Comparison of ENCODE assay signal across 8 mouse cellular contexts in the genomic region with DNA sequence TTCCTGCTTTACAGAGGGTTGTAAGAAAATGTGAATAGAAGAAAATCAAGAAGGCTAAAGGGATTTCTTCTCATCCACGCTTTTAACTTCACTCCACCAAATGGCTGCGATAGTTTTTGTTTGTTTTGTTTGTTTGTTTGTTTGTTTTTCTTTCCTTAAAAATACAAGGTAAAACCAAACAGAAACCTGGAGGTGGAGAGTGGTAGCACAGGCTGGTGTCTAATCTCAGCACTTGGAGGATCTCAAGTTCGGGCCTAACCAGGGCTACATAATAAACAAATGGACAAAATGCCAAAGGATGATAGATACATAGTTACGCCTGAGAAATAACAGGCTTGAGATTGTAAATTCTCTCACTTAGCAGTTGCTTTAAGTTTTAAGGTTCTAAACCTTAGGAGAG. TPM values are rescaled to one million over a fixed set of nuclear protein-coding genes. Genes with fewer than 3 reads are reported as not detected.
DNase-seq lines count a peak whose midpoint lies in the region; ATAC-seq and TF ChIP-seq lines count a peak whose summit lies in the region.

No protein-coding gene starts in this region.

- no peak for TF ChIP-seq EP300 in liver, embryonic 14.5 days (IDR thresholded peaks at IDR 0.05; ENCODE audit: low read depth)

- H3K9me3 ChIP-seq in hindbrain, embryonic 10.5 days = no peaks in the 10 kb centered on the region
- H3K9me3 ChIP-seq in hindbrain, embryonic 14.5 days (ENCODE audit: control insufficient read depth, low read length) = no peaks in the 10 kb centered on the region
- H3K9me3 ChIP-seq in embryonic facial prominence, embryonic 10.5 days = no peaks in the 10 kb centered on the region
- H3K9me3 ChIP-seq in liver, embryonic 14.5 days (ENCODE audit: control insufficient read depth, low read length) = no peaks in the 10 kb centered on the region

- H3K4me3 ChIP-seq in hindbrain, embryonic 10.5 days = no peak overlapping the region
- H3K4me3 ChIP-seq in hindbrain, embryonic 14.5 days (replicated peaks; ENCODE audit: low read length) = no peak overlapping the region
- H3K4me3 ChIP-seq in embryonic facial prominence, embryonic 10.5 days = no peak overlapping the region
- H3K4me3 ChIP-seq in liver, embryonic 14.5 days (ENCODE audit: insufficient read depth in 1 of 2, low read depth in 2 of 2, low read length in 2 of 2) = no peak overlapping the region

- no peak overlapping the region for H3K9ac ChIP-seq in hindbrain, embryonic 14.5 days
- peak overlapping the region; percentile 18; the same call in 1 of the 2 replicates for H3K9ac ChIP-seq in liver, embryonic 14.5 days (replicated peaks)

- H3K4me1 ChIP-seq in hindbrain, embryonic 10.5 days (replicated peaks) = peaks cover 6% of the 10 kb centered on the region
- no peaks in the 10 kb centered on the region for H3K4me1 ChIP-seq in hindbrain, embryonic 14.5 days (replicated peaks; ENCODE audit: control insufficient read depth, insufficient read depth, low read length)
- peaks cover 21% of the 10 kb centered on the region for H3K4me1 ChIP-seq in embryonic facial prominence, embryonic 10.5 days
- H3K4me1 ChIP-seq in liver, embryonic 14.5 days (replicated peaks; ENCODE audit: control insufficient read depth in 2 of 2, insufficient read depth in 2 of 2, low read length in 1 of 2) = peaks cover 14 to 18% of the 10 kb centered on the region in 2 experiments

- TF ChIP-seq CTCF in liver, embryonic 14.5 days (IDR thresholded peaks at IDR 0.05; ENCODE audit: low read depth) = no peak

- WGBS in hindbrain, embryonic 10.5 days = 66% methylated on average over 4 of the region's 4 CpGs
- WGBS in hindbrain, embryonic 14.5 days = 65% methylated on average over 4 of the region's 4 CpGs
- 61% methylated on average over 4 of the region's 4 CpGs for WGBS in embryonic facial prominence, embryonic 10.5 days
- WGBS in liver, embryonic 14.5 days (ENCODE audit: insufficient replicate concordance) = 37% methylated on average over 4 of the region's 4 CpGs

- no peak for DNase-seq in hindbrain, embryonic 10.5 days (ENCODE audit: low spot score)
- DNase-seq in hindbrain, embryonic 14.5 days (ENCODE audit: low spot score) = no peak
- DNase-seq in CD4-positive, CD25-positive, alpha-beta regulatory T cell, adult 2 months (ENCODE audit: low read depth, low spot score) = peak; percentile 35
- DNase-seq in embryonic facial prominence, embryonic 10.5 days (ENCODE audit: low spot score) = no peak
- peak in 1 of 3 experiments; percentile 9 for DNase-seq in liver, embryonic 14.5 days (ENCODE audit: low read depth in 3 of 3, low spot score in 3 of 3)
- DNase-seq in layer of hippocampus, adult 9-11 months = no peak
- DNase-seq in urinary bladder, postnatal 14 days (ENCODE audit: low spot score) = no peak
- no peak for DNase-seq in gastrocnemius, adult 8-10 months (ENCODE audit: low spot score in 2 of 2)

- H3K27ac ChIP-seq in hindbrain, embryonic 10.5 days = peak overlapping the region; percentile 70
- H3K27ac ChIP-seq in hindbrain, embryonic 14.5 days = no peak overlapping the region
- H3K27ac ChIP-seq in embryonic facial prominence, embryonic 10.5 days (replicated peaks) = peak overlapping the region; percentile 70; the same call in 1 of the 2 replicates
- H3K27ac ChIP-seq in liver, embryonic 14.5 days = no peak overlapping the region

- no peaks in the 10 kb centered on the region for H3K27me3 ChIP-seq in hindbrain, embryonic 10.5 days (ENCODE audit: insufficient read depth, poor library complexity, severe bottlenecking)
- no peaks in the 10 kb centered on the region for H3K27me3 ChIP-seq in hindbrain, embryonic 14.5 days (ENCODE audit: control insufficient read depth, insufficient read depth, low read length)
- no peaks in the 10 kb centered on the region for H3K27me3 ChIP-seq in embryonic facial prominence, embryonic 10.5 days (replicated peaks; ENCODE audit: low read depth, poor library complexity, severe bottlenecking)
- no peaks in the 10 kb centered on the region for H3K27me3 ChIP-seq in liver, embryonic 14.5 days (ENCODE audit: control insufficient read depth, insufficient read depth, low read length)

- H3K4me2 ChIP-seq in hindbrain, embryonic 14.5 days (replicated peaks) = no peak overlapping the region
- peak overlapping the region; percentile 64 for H3K4me2 ChIP-seq in liver, embryonic 14.5 days (ENCODE audit: low read depth)

- ATAC-seq in hindbrain, embryonic 14.5 days (ENCODE audit: low FRiP score) = no peak
- no peak for ATAC-seq in liver, embryonic 14.5 days (ENCODE audit: insufficient read depth)

- H3K36me3 ChIP-seq in hindbrain, embryonic 10.5 days = no peaks in the 10 kb centered on the region
- no peaks in the 10 kb centered on the region for H3K36me3 ChIP-seq in hindbrain, embryonic 14.5 days (replicated peaks; ENCODE audit: control insufficient read depth, insufficient read depth)
- H3K36me3 ChIP-seq in embryonic facial prominence, embryonic 10.5 days (replicated peaks) = no peaks in the 10 kb centered on the region
- H3K36me3 ChIP-seq in liver, embryonic 14.5 days (replicated peaks; ENCODE audit: control insufficient read depth, insufficient read depth, low read depth) = no peaks in the 10 kb centered on the region

RNA-seq across cellular contexts. Expression of a gene that starts 50.8 kb away (rescaled TPM):
- polyA plus RNA-seq in hindbrain, embryonic 10.5 days (2016; fragmentation: Nextera tagmentation; extraction: Ambion mirVana) = 5.1 and 5.4 TPM in 2 replicates
- polyA plus RNA-seq in hindbrain, embryonic 14.5 days (2014; fragmentation: Nextera tagmentation; extraction: Ambion mirVana) = 2.8 and 3.1 TPM in 2 replicates
- polyA plus RNA-seq in embryonic facial prominence, embryonic 10.5 days (2016; fragmentation: Nextera tagmentation; extraction: Ambion mirVana) = 6.3 and 7.6 TPM in 2 replicates
- polyA plus RNA-seq in liver, embryonic 14.5 days (2012; rRNA removed) = 0.60 and 0.65 TPM in 2 replicates
- polyA plus RNA-seq in liver, embryonic 14.5 days (2014; fragmentation: Nextera tagmentation; extraction: Ambion mirVana) = 1.2 and 1.4 TPM in 2 replicates
- total RNA-seq in gastrocnemius, adult 8-10 months (2022) = 1 to 10 TPM in 2 of 4 experiments, under 1 TPM in 2; 0.80 to 2.8 (median 1.1) TPM

Comparison
In these comparisons a context has a peak if more than half of its experiments do, and no peak if none do; other contexts are left out.
1. H3K27ac ChIP-seq: peak in hindbrain, embryonic 10.5 days (single experiment) and embryonic facial prominence, embryonic 10.5 days (single experiment); none in hindbrain, embryonic 14.5 days (single experiment) and liver, embryonic 14.5 days (single experiment).